Mouse (Mus musculus) stomach, postnatal 0 days (tissue): ENCODE measurements at regions not wholly inside any gene's neighbourhood (a gene's known extent, or its start where the extent isn't known, plus 50 kb on each side); places are given as distances from the start of the nearest gene placed in this dataset.

Experiments
- CTCF ChIP-seq: IDR thresholded peaks from 2 replicates; pipeline ENCODE4 v1.5.1; 2016; ENCODE audit warnings: antibody characterized with exemption, low read depth, mild to moderate bottlenecking, moderate library complexity
- EP300 ChIP-seq: optimal IDR thresholded peaks from 2 replicates; pipeline ENCODE3; 2016; ENCODE audit warnings: antibody characterized with exemption

DNA sequence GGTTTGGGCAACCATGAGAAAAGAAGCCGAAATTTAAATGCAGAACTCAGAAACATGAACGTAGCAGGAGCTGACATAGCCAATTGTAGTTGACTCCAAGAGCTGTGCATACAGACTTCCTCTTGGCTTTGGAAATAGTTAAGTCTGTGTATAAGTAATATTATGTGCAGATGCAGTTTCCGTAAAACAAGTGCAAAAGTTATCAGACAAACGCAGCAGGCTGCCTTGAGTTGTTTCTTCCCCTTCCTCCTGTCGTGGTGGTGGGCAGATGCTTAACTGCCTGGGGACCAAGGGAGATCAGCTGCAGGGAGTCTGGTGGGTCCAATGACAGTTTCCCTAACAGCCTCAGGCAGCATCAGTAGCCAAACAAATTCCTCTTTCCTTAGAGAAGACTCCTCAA lies 153.3 kb downstream of the BC067074 start:
- TF ChIP-seq EP300, result no peak
- no peak for TF ChIP-seq CTCF
